Mouse (Mus musculus) CD4-positive helper T cell, adult 2 months (primary cell): ENCODE measurements around the gene Gm10277.

ENCODE experiments used
- DNase-seq: peaks from one replicate; pipeline ENCODE4 v3.0.0-alpha.2; 2012; ENCODE audit warnings: low read depth, missing footprints, low spot score

The Gm10277 gene

GRCm38 (mm10) chr11:77787707-77788106 is at the start of gene Gm10277:
Gene Gm10277 (minus strand): TSS chr11:77787747.
- DNase-seq: no peak

- no peak for DNase-seq
Observed at GRCm38 (mm10) chr11:77836751-77837150, 49.2 kb upstream of the Gm10277 start.

GRCm38 (mm10) chr11:77836290-77836689 is 48.7 kb upstream of the Gm10277 start:
- DNase-seq: no peak

GRCm38 (mm10) chr11:77835109-77835508 is 47.6 kb upstream of the Gm10277 start:
- no peak for DNase-seq

GRCm38 (mm10) chr11:77832541-77832940 is 45.0 kb upstream of the Gm10277 start:
- no peak for DNase-seq

- no peak for DNase-seq
Observed at GRCm38 (mm10) chr11:77830875-77831274, 43.3 kb upstream of the Gm10277 start.

- DNase-seq: no peak
Observed at GRCm38 (mm10) chr11:77829043-77829841, 41.7 kb upstream of the Gm10277 start.

GRCm38 (mm10) chr11:77828163-77828562 is 40.6 kb upstream of the Gm10277 start:
- DNase-seq: no peak

- peak; percentile 72 for DNase-seq
Observed at GRCm38 (mm10) chr11:77827241-77827995, 39.9 kb upstream of the Gm10277 start.

- DNase-seq: no peak
Observed at GRCm38 (mm10) chr11:77826311-77826710, 38.8 kb upstream of the Gm10277 start.

- peak; percentile 49 for DNase-seq
Observed at GRCm38 (mm10) chr11:77825853-77826252, 38.3 kb upstream of the Gm10277 start.

- DNase-seq: peak; percentile 62
Observed at GRCm38 (mm10) chr11:77822781-77823180, 35.2 kb upstream of the Gm10277 start.

- peak; percentile 29 for DNase-seq
Observed at GRCm38 (mm10) chr11:77821648-77822047, 34.1 kb upstream of the Gm10277 start.

GRCm38 (mm10) chr11:77816003-77816402 is 28.5 kb upstream of the Gm10277 start:
- peak; percentile 85 for DNase-seq

- no peak for DNase-seq
Observed at GRCm38 (mm10) chr11:77813969-77814368, 26.4 kb upstream of the Gm10277 start.

GRCm38 (mm10) chr11:77810018-77810417 is 22.5 kb upstream of the Gm10277 start:
- DNase-seq: no peak

- no peak for DNase-seq
Observed at GRCm38 (mm10) chr11:77809215-77809614, 21.7 kb upstream of the Gm10277 start.

GRCm38 (mm10) chr11:77808051-77808465 is 20.5 kb upstream of the Gm10277 start:
- DNase-seq: no peak

GRCm38 (mm10) chr11:77806855-77807254 is 19.3 kb upstream of the Gm10277 start:
- DNase-seq: no peak

GRCm38 (mm10) chr11:77806218-77806617 is 18.7 kb upstream of the Gm10277 start:
- no peak for DNase-seq

- peak; percentile 70 for DNase-seq
Observed at GRCm38 (mm10) chr11:77802341-77802865, 14.9 kb upstream of the Gm10277 start.
